Mouse (Mus musculus): ENCODE data around the gene Acy3.

DNA sequence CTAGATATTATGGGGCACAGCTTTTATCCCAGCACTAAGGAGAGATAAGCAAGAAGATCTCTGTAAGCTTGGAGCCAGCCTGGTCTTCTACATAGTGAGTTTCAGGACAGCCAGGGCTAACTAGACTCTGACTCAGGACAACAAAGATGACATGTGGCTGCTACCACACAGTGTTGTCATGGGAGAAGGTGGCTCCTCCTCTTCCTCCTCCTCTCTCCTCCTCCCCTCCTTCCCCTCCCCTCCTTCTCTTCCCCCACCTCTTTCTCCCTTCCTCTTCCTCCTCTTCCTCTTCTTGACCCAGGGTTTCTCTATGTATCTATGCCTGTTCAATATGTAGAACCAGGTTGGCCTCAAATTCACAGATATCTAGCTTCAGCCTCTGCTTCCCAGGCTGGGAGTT, 34.9 kb upstream of the Acy3 start:
- TF ChIP-seq CTCF (IDR thresholded peaks at IDR 0.05; ENCODE audit: borderline replicate concordance, control insufficient read depth, extremely low read depth, insufficient read depth, low read length, poor library complexity) (no peak), POLR2A (IDR thresholded peaks at IDR 0.05; ENCODE audit: control insufficient read depth, extremely low read depth, insufficient read depth, low read length, poor library complexity) (no peak)

All from thymus, adult 2 months (tissue).